In genomic region chr7:132423570-132423969, GRCm38 (mm10) we compare ENCODE assay signal across 11 mouse cellular contexts.
A peak's percentile ranks its signal among the peaks of the same experiment; 100 is the strongest.
DNase-seq lines count a peak whose midpoint lies in the region; ATAC-seq and TF ChIP-seq lines count a peak whose summit lies in the region.
"Had no signal": no experiment of that assay in that cellular context is flagged by ENCODE, and none has a peak within 500 bp of the region (broad histone marks: within the 10 kb centered on the region; RNA-seq: fewer than 3 reads in every experiment).

No protein-coding gene starts in this region.

- no peak for ATAC-seq in liver, embryonic 11.5 days (replicated peaks; ENCODE audit: low FRiP score)
- 0 out of 2 replicates have a peak, but pooled peaks have one; percentile 23 for ATAC-seq in heart, embryonic 16.5 days (replicated peaks; ENCODE audit: extremely low read depth, insufficient read depth, low FRiP score)
- ATAC-seq in megakaryocyte-erythroid progenitor cell, adult 5-6 weeks (replicated peaks; ENCODE audit: low FRiP score, low TSS enrichment, poor library complexity, severe bottlenecking): no peak

- no peak overlapping the region for H3K4me3 ChIP-seq in liver, adult 2 months (ENCODE audit: insufficient read depth, low read depth, low read length)
- H3K4me3 ChIP-seq in liver, embryonic 11.5 days (ENCODE audit: low read depth, low read length): no peak overlapping the region
- H3K4me3 ChIP-seq in heart, embryonic 16.5 days (ENCODE audit: low read length): no peak overlapping the region
- H3K4me3 ChIP-seq: heart, embryonic 15.5 days; limb, embryonic 10.5 days had no signal

- no peak for TF ChIP-seq CTCF in liver, adult 2 months (IDR thresholded peaks at IDR 0.05; ENCODE audit: low read depth, low read length)

- peak overlapping the region; percentile 78 for H3K27ac ChIP-seq in liver, adult 2 months (replicated peaks; ENCODE audit: insufficient read depth, low read depth, low read length)
- no peak overlapping the region for H3K27ac ChIP-seq in liver, embryonic 11.5 days (ENCODE audit: low read depth, low read length)
- H3K27ac ChIP-seq in heart, embryonic 16.5 days (ENCODE audit: low read length): no peak overlapping the region
- H3K27ac ChIP-seq: heart, embryonic 15.5 days; limb, embryonic 10.5 days had no signal

- H3K4me1 ChIP-seq in liver, adult 2 months (ENCODE audit: control insufficient read depth, insufficient read depth, low read length): no peaks in the 10 kb centered on the region; the same call in 1 of the 2 replicates
- H3K4me1 ChIP-seq in liver, embryonic 11.5 days (replicated peaks; ENCODE audit: control insufficient read depth, insufficient read depth, low read length): no peaks in the 10 kb centered on the region
- H3K4me1 ChIP-seq in heart, embryonic 16.5 days (ENCODE audit: control insufficient read depth, insufficient read depth, low read length): 0 out of 2 replicates have a peak, but pooled peaks cover 2% of the 10 kb centered on the region

- no peaks in the 10 kb centered on the region for H3K36me3 ChIP-seq in liver, adult 2 months (ENCODE audit: control insufficient read depth, insufficient read depth, low read length)
- no peaks in the 10 kb centered on the region for H3K36me3 ChIP-seq in liver, embryonic 11.5 days (ENCODE audit: control insufficient read depth, insufficient read depth, low read length)
- no peaks in the 10 kb centered on the region for H3K36me3 ChIP-seq in heart, embryonic 16.5 days (ENCODE audit: control insufficient read depth, insufficient read depth)
- H3K36me3 ChIP-seq: heart, embryonic 15.5 days; limb, embryonic 10.5 days had no signal

- DNase-seq in liver, adult 2 months (ENCODE audit: extremely low read depth, low read depth, low spot score): peak; percentile 28
- DNase-seq in liver, embryonic 11.5 days (ENCODE audit: low spot score): no peak
- DNase-seq in adrenal gland, postnatal 36 days: peak; percentile 46 to 48
- DNase-seq in lung, postnatal 10 days: peak; percentile 29
- DNase-seq in frontal cortex, postnatal 36 days (ENCODE audit: low spot score in 2 of 2): no peak
- DNase-seq in testis, postnatal 10 days (ENCODE audit: low spot score): no peak
- DNase-seq: cerebellum, postnatal 25 days had no signal

- H3K27me3 ChIP-seq in liver, adult 2 months (ENCODE audit: control insufficient read depth, insufficient read depth, low read length): no peaks in the 10 kb centered on the region
- H3K27me3 ChIP-seq in liver, embryonic 11.5 days (replicated peaks; ENCODE audit: control insufficient read depth, insufficient read depth, low read length): no peaks in the 10 kb centered on the region
- H3K27me3 ChIP-seq in heart, embryonic 16.5 days (ENCODE audit: control insufficient read depth, insufficient read depth, low read length): no peaks in the 10 kb centered on the region
- H3K27me3 ChIP-seq: heart, embryonic 15.5 days had no signal

- no peaks in the 10 kb centered on the region for H3K9me3 ChIP-seq in liver, embryonic 11.5 days (ENCODE audit: control insufficient read depth, low read length)
- H3K9me3 ChIP-seq in heart, embryonic 16.5 days (replicated peaks; ENCODE audit: control insufficient read depth, low read length): 0 out of 2 replicates have a peak, but pooled peaks cover 4% of the 10 kb centered on the region
- H3K9me3 ChIP-seq: heart, embryonic 15.5 days; limb, embryonic 10.5 days had no signal

- 80% methylated on average over 5 of the region's 5 CpGs for WGBS in liver, adult 2 months
- WGBS in liver, embryonic 11.5 days: 64% methylated on average over 5 of the region's 5 CpGs
- WGBS in heart, embryonic 16.5 days: 67% methylated on average over 5 of the region's 5 CpGs

- no peaks in the 10 kb centered on the region for H3K79me2 ChIP-seq in liver, adult 2 months (ENCODE audit: control insufficient read depth, insufficient read depth, low read length)

- TF ChIP-seq POLR2A in liver, adult 2 months (IDR thresholded peaks at IDR 0.05; ENCODE audit: extremely low read depth, insufficient read depth, low read length): no peak

- no peak overlapping the region for H3K9ac ChIP-seq in liver, adult 2 months (ENCODE audit: low read depth, low read length)
- H3K9ac ChIP-seq in liver, embryonic 11.5 days (ENCODE audit: low read depth, low read length): no peak overlapping the region
- H3K9ac ChIP-seq in heart, embryonic 16.5 days (ENCODE audit: low read length): no peak overlapping the region
- H3K9ac ChIP-seq: heart, embryonic 15.5 days had no signal

- no peak overlapping the region for H3K4me2 ChIP-seq in liver, embryonic 11.5 days
- H3K4me2 ChIP-seq in heart, embryonic 16.5 days (ENCODE audit: low read depth, low read length): no peak overlapping the region
- H3K4me2 ChIP-seq: heart, embryonic 15.5 days had no signal

Comparison
In these comparisons a context has a peak if more than half of its experiments do, and no peak if none do; other contexts are left out.
1. DNase-seq: peak in liver, adult 2 months (single experiment), adrenal gland, postnatal 36 days (2 of 2) and lung, postnatal 10 days (single experiment); none in liver, embryonic 11.5 days (single experiment), frontal cortex, postnatal 36 days (0 of 2) and testis, postnatal 10 days (single experiment).